Mouse (Mus musculus) testis, adult 2 months (tissue): Measurements from ENCODE around the gene Gmeb2. TPM values are rescaled to one million over a fixed set of nuclear protein-coding genes. Genes with fewer than 3 reads are reported as not detected.

Source experiments
- H3K27ac ChIP-seq: fragments of 200-500 bp; 2 replicates; pipeline ENCODE4 v1.5.1; 2012; ENCODE audit warnings: low read depth, low read length; ENCODE audit not compliant: control insufficient read depth, insufficient read depth
- H3K27me3 ChIP-seq: fragments of 200-500 bp; 2 replicates; pipeline ENCODE4 v1.6.1; 2012; ENCODE audit warnings: mild to moderate bottlenecking, low read length, moderate library complexity; ENCODE audit not compliant: control insufficient read depth, insufficient read depth
- H3K36me3 ChIP-seq: fragments of 200-500 bp; 2 replicates; pipeline ENCODE4 v1.6.1; 2012; ENCODE audit warnings: mild to moderate bottlenecking, low read length; ENCODE audit not compliant: control insufficient read depth, insufficient read depth
- H3K4me1 ChIP-seq: fragments of 200-500 bp; 2 replicates; pipeline ENCODE4 v1.6.1; 2012; ENCODE audit warnings: low read length; ENCODE audit not compliant: control insufficient read depth, insufficient read depth
- H3K4me3 ChIP-seq: fragments of 200-500 bp; 2 replicates; pipeline ENCODE4 v1.5.1; 2012; ENCODE audit warnings: low read depth, mild to moderate bottlenecking, low read length, moderate library complexity, mixed read lengths; ENCODE audit not compliant: control insufficient read depth
- CTCF ChIP-seq: fragments of 200-500 bp; IDR thresholded peaks from 2 replicates; pipeline ENCODE4 v1.5.1; 2012; ENCODE audit warnings: low read depth, mild to moderate bottlenecking, inconsistent platforms, low read length, moderate library complexity; ENCODE audit not compliant: control insufficient read depth, insufficient read depth, insufficient replicate concordance
- POLR2A ChIP-seq: fragments of 200-500 bp; IDR thresholded peaks from 2 replicates; pipeline ENCODE4 v1.6.1; 2012; ENCODE audit warnings: low read depth, mild to moderate bottlenecking, inconsistent platforms, low read length, moderate library complexity; ENCODE audit not compliant: control insufficient read depth
- polyA plus RNA-seq: library from polyadenylated mRNA; depleted of rRNA; stranded (reverse); fragments of >200 nt; gene quantifications from 2 replicates; pipeline ENCODE4 v1.2.3, GENCODE M21; 2012

The Gmeb2 gene
- polyA plus RNA-seq, 1 experiment, result 10.2 TPM

- H3K27ac ChIP-seq, result no peak overlapping the region
- no peak overlapping the region for H3K4me3 ChIP-seq
- H3K27me3 ChIP-seq, result no peaks in the 10 kb centered on the region
- H3K36me3 ChIP-seq, result no peaks in the 10 kb centered on the region; the same call in 1 of the 2 replicates
- TF ChIP-seq POLR2A, result no peak
- TF ChIP-seq CTCF, result no peak
- H3K4me1 ChIP-seq, result peaks cover 2% of the 10 kb centered on the region; the same call in 1 of the 2 replicates
Observed at GRCm38 (mm10) chr2:181224994-181225393, 62.8 kb downstream of the Gmeb2 start.

GRCm38 (mm10) chr2:181220361-181220760 is 67.5 kb downstream of the Gmeb2 start:
- H3K27me3 ChIP-seq, result no peaks in the 10 kb centered on the region
- peaks cover 5% of the 10 kb centered on the region for H3K4me1 ChIP-seq
- H3K36me3 ChIP-seq, result no peaks in the 10 kb centered on the region; the same call in 1 of the 2 replicates
- TF ChIP-seq CTCF (no peak), POLR2A (no peak)
- peak overlapping the region; percentile 91 for H3K4me3 ChIP-seq
- H3K27ac ChIP-seq, result peak overlapping the region; percentile 65

GRCm38 (mm10) chr2:181219538-181220216 is 68.2 kb downstream of the Gmeb2 start, which contains the start of gene Fndc11:
Gene Fndc11 (plus strand): TSS chr2:181220013.
- H3K27ac ChIP-seq, result peak within 1 kb of the TSS; percentile 96
- peaks cover 5% of the 10 kb centered on the region for H3K4me1 ChIP-seq
- H3K36me3 ChIP-seq, result no peaks in the 10 kb centered on the region; the same call in 1 of the 2 replicates
- H3K4me3 ChIP-seq, result peak within 1 kb of the TSS; percentile 91
- H3K27me3 ChIP-seq, result no peaks in the 10 kb centered on the region
- TF ChIP-seq POLR2A (peak; percentile 91; the same call in 1 of the 2 replicates), CTCF (no peak)

GRCm38 (mm10) chr2:181218881-181219485 is 68.9 kb downstream of the Gmeb2 start:
- TF ChIP-seq CTCF (no peak), POLR2A (no peak)
- peak overlapping the region; percentile 91 for H3K4me3 ChIP-seq
- H3K27ac ChIP-seq, result peak overlapping the region; percentile 96
- no peaks in the 10 kb centered on the region for H3K27me3 ChIP-seq
- H3K4me1 ChIP-seq, result peaks cover 5% of the 10 kb centered on the region
- H3K36me3 ChIP-seq, result no peaks in the 10 kb centered on the region; the same call in 1 of the 2 replicates

GRCm38 (mm10) chr2:181216037-181216436 is 71.8 kb downstream of the Gmeb2 start:
- TF ChIP-seq CTCF (no peak), POLR2A (no peak)

GRCm38 (mm10) chr2:181213021-181213445 is 74.8 kb downstream of the Gmeb2 start, which contains the start of gene Srms:
Gene Srms (minus strand): TSS chr2:181213185.
- peak within 1 kb of the TSS; percentile 44 for H3K27ac ChIP-seq
- H3K27me3 ChIP-seq, result no peaks in the 10 kb centered on the region
- TF ChIP-seq POLR2A (no peak), CTCF (no peak)
- H3K4me3 ChIP-seq, result peak within 1 kb of the TSS; percentile 86
- peaks cover 17% of the 10 kb centered on the region for H3K4me1 ChIP-seq
- H3K36me3 ChIP-seq, result no peaks in the 10 kb centered on the region

More at GRCm38 (mm10) chr2:181216037-181216436, 71.8 kb downstream of the Gmeb2 start:
- Histone ChIP-seq H3K4me1 (peaks cover 22% of the 10 kb centered on the region), H3K27me3 (no peaks in the 10 kb centered on the region), H3K4me3 (no peak overlapping the region; the same call in 1 of the 2 replicates), H3K27ac (no peak overlapping the region), H3K36me3 (no peaks in the 10 kb centered on the region; the same call in 1 of the 2 replicates)

- Histone ChIP-seq H3K27me3 (no peaks in the 10 kb centered on the region), H3K4me1 (peaks cover 17% of the 10 kb centered on the region), H3K27ac (peak overlapping the region; percentile 44), H3K4me3 (peak overlapping the region; percentile 86), H3K36me3 (no peaks in the 10 kb centered on the region)
- TF ChIP-seq POLR2A, result no peak
- TF ChIP-seq CTCF, result no peak
Observed at GRCm38 (mm10) chr2:181212389-181213020, 75.3 kb downstream of the Gmeb2 start.
